Mouse (Mus musculus) CH12.LX (cell line): ENCODE data around the gene Anks1b.

Experiments
- CTCF ChIP-seq, 2 experiments: IDR thresholded peaks in 1 of 2; conservative IDR thresholded peaks in 1 of 2; 2 replicates each; pipeline ENCODE4 v1.5.1; 2011 to 2012; ENCODE audit warnings: low read depth in 2 of 2, low read length in 2 of 2, improper control_type of control experiment in 1 of 2, inconsistent platforms in 1 of 2, mild to moderate bottlenecking in 1 of 2, moderate library complexity in 1 of 2
- MAX ChIP-seq: IDR thresholded peaks from 2 replicates; pipeline ENCODE4 v1.6.1; 2011; ENCODE audit warnings: low read length, improper control_type of control experiment
- ZC3H11A ChIP-seq: IDR thresholded peaks from 2 replicates; pipeline ENCODE4 v1.6.1; 2012; ENCODE audit warnings: low read depth, mild to moderate bottlenecking, inconsistent platforms, low read length, improper control_type of control experiment

DNA sequence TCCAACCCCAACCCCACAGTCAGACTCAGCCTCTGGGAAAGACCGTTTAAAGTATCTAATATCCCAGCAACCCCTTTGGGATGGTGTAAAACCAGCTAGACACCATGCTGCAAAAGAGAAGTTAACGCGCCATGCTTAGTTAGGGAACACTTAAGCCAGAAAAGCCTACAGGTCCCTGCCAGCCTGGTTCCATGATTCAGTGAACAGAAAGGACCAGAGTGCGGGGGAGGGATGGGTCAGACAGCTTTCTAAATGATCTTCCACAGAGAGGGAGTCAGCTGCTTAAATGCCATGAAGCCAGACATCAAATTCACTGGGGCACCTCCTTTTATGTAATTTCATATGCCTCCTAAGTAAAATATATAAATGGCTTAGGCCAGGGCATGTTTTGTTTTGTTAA lies 764.0 kb downstream of the Anks1b start:
- no peak for TF ChIP-seq ZC3H11A
- no peak for TF ChIP-seq CTCF (conservative IDR thresholded peaks at IDR 0.05 in 1 of 2, IDR thresholded peaks at IDR 0.05 in 1 of 2; ENCODE audit: low read depth in 2 of 2, low read length in 2 of 2)
- TF ChIP-seq MAX, result no peak
